Mouse (Mus musculus) olfactory bulb, adult 2 months (tissue): Measurements from ENCODE around the gene Syngr2.

ENCODE experiments used
- CTCF ChIP-seq: fragments of 200-500 bp; IDR thresholded peaks from 2 replicates; pipeline ENCODE4 v1.5.1; 2012; ENCODE audit warnings: low read depth, mild to moderate bottlenecking, low read length, moderate library complexity; ENCODE audit not compliant: insufficient read depth
- POLR2A ChIP-seq: fragments of 200-500 bp; IDR thresholded peaks from 2 replicates; pipeline ENCODE4 v1.6.1; 2012; ENCODE audit warnings: mild to moderate bottlenecking, low read depth, low read length, moderate library complexity; ENCODE audit not compliant: insufficient read depth

DNA sequence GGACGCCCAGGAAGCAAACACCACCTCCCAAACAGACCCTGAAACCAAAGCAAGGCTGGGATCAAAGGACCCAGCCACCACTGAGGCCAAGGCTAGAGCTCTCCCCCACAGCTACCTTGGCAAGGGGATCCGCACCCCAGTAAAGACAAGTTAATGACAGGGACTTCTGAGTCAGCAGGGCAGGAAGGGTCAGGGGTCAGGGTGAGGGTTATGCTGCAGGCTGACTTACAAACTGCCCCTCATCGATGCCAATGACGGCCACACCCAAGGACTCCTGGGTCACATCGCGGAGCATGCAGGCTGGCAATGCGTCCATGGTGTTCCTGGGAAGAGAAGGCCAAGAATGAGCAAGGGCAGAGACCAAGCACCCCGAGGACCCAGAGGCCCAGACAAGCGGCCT lies 12.4 kb downstream of the Syngr2 start:
- no peak for TF ChIP-seq CTCF
- no peak for TF ChIP-seq POLR2A
